17 mouse cellular contexts compared by ENCODE assay signal in genomic region chr5:121925751-121926542, GRCm38 (mm10).
DNase-seq lines count a peak whose midpoint lies in the region; ATAC-seq and TF ChIP-seq lines count a peak whose summit lies in the region.
"Had no signal": no experiment of that assay in that cellular context is flagged by ENCODE, and none has a peak within 500 bp of the region (broad histone marks: within the 10 kb centered on the region; RNA-seq: fewer than 3 reads in every experiment).

No protein-coding gene starts in this region.

- DNase-seq in retina, postnatal 1 day = peak; percentile 40
- no peak for DNase-seq in retina, embryonic 14.5 days (ENCODE audit: low spot score)
- DNase-seq in forebrain, embryonic 14.5 days (ENCODE audit: low spot score) = peak; percentile 56
- DNase-seq in mesoderm, embryonic 11.5 days (ENCODE audit: low read depth, low spot score) = peak; percentile 58
- DNase-seq in lung, adult 2 months = no peak
- DNase-seq in urinary bladder, postnatal 36 days (ENCODE audit: low spot score in 2 of 2) = no peak
- DNase-seq in gastrocnemius, postnatal 10 days = no peak
- DNase-seq: adrenal gland, postnatal 14 days; cerebellum, adult 11 months; heart, adult 2 months; heart, postnatal 36 days; liver, postnatal 0 days; thymus, postnatal 25 days had no signal

- TF ChIP-seq POLR2A in lung, adult 2 months (IDR thresholded peaks at IDR 0.05; ENCODE audit: borderline replicate concordance, extremely low read depth, low read depth, low read length) = no peak

- peak overlapping the region; percentile 73; the same call in 1 of the 2 replicates for H3K27ac ChIP-seq in forebrain, embryonic 14.5 days (ENCODE audit: low read depth, low read length)
- H3K27ac ChIP-seq in neural tube, embryonic 15.5 days (replicated peaks) = peak overlapping the region; percentile 66; the same call in 1 of the 2 replicates
- H3K27ac ChIP-seq: embryonic facial prominence, embryonic 13.5 days; heart, adult 2 months; kidney, embryonic 15.5 days; limb, embryonic 12.5 days had no signal

- H3K9me3 ChIP-seq in forebrain, embryonic 14.5 days (replicated peaks; ENCODE audit: control insufficient read depth, low read length) = no peaks in the 10 kb centered on the region
- no peaks in the 10 kb centered on the region for H3K9me3 ChIP-seq in neural tube, embryonic 15.5 days (replicated peaks)
- H3K9me3 ChIP-seq: embryonic facial prominence, embryonic 13.5 days; kidney, embryonic 15.5 days; limb, embryonic 12.5 days had no signal

- H3K4me3 ChIP-seq in forebrain, embryonic 14.5 days (ENCODE audit: low read depth, low read length) = peak overlapping the region; percentile 10; the same call in 1 of the 2 replicates
- 0 out of 2 replicates have a peak overlapping the region, but pooled peaks have one; percentile 9 for H3K4me3 ChIP-seq in neural tube, embryonic 15.5 days (replicated peaks)
- H3K4me3 ChIP-seq in lung, adult 2 months (replicated peaks; ENCODE audit: extremely low read depth, low read depth, low read length) = no peak overlapping the region
- H3K4me3 ChIP-seq: embryonic facial prominence, embryonic 13.5 days; heart, adult 2 months; kidney, embryonic 15.5 days; limb, embryonic 12.5 days had no signal

- 5% methylated on average over 28 of the region's 28 CpGs for WGBS in forebrain, embryonic 14.5 days
- 11% methylated on average over 28 of the region's 28 CpGs for WGBS in neural tube, embryonic 15.5 days
- 42% methylated on average over 28 of the region's 28 CpGs for WGBS in lung, adult 2 months

- TF ChIP-seq CTCF in lung, adult 2 months (IDR thresholded peaks at IDR 0.05; ENCODE audit: insufficient read depth, low read length) = no peak

- H3K4me2 ChIP-seq in forebrain, embryonic 14.5 days (ENCODE audit: low read length) = peak overlapping the region; percentile 50
- peak overlapping the region; percentile 49 for H3K4me2 ChIP-seq in neural tube, embryonic 15.5 days
- H3K4me2 ChIP-seq: embryonic facial prominence, embryonic 13.5 days; kidney, embryonic 15.5 days; limb, embryonic 12.5 days had no signal

- H3K9ac ChIP-seq in forebrain, embryonic 14.5 days (ENCODE audit: low read length) = peak overlapping the region; percentile 36
- no peak overlapping the region for H3K9ac ChIP-seq in neural tube, embryonic 15.5 days (replicated peaks)
- H3K9ac ChIP-seq: embryonic facial prominence, embryonic 13.5 days; kidney, embryonic 15.5 days; limb, embryonic 12.5 days; liver, postnatal 0 days had no signal

- H3K27me3 ChIP-seq in forebrain, embryonic 14.5 days (replicated peaks; ENCODE audit: control insufficient read depth, insufficient read depth, low read length) = no peaks in the 10 kb centered on the region
- peaks cover 15% of the 10 kb centered on the region; the same call in 1 of the 2 replicates for H3K27me3 ChIP-seq in neural tube, embryonic 15.5 days (replicated peaks)

- H3K36me3 ChIP-seq in forebrain, embryonic 14.5 days (ENCODE audit: control insufficient read depth, insufficient read depth, low read length) = no peaks in the 10 kb centered on the region
- H3K36me3 ChIP-seq in neural tube, embryonic 15.5 days = no peaks in the 10 kb centered on the region
- H3K36me3 ChIP-seq: embryonic facial prominence, embryonic 13.5 days; kidney, embryonic 15.5 days; limb, embryonic 12.5 days had no signal

- peaks cover 35% of the 10 kb centered on the region for H3K4me1 ChIP-seq in forebrain, embryonic 14.5 days (ENCODE audit: control insufficient read depth, insufficient read depth, low read length)
- H3K4me1 ChIP-seq in neural tube, embryonic 15.5 days = peaks cover 57% of the 10 kb centered on the region
- H3K4me1 ChIP-seq in lung, adult 2 months (ENCODE audit: control insufficient read depth, insufficient read depth, low read length) = no peaks in the 10 kb centered on the region; the same call in 1 of the 2 replicates

- ATAC-seq in forebrain, embryonic 14.5 days = peak; percentile 45; the same call in 1 of the 2 replicates
- peak; percentile 14; the same call in 1 of the 2 replicates for ATAC-seq in neural tube, embryonic 15.5 days (ENCODE audit: low FRiP score)
- ATAC-seq: liver, postnatal 0 days had no signal

Comparison
In these comparisons a context has a peak if more than half of its experiments do, and no peak if none do; other contexts are left out.
1. DNase-seq: peak in retina, postnatal 1 day (single experiment), forebrain, embryonic 14.5 days (single experiment) and mesoderm, embryonic 11.5 days (single experiment); none in retina, embryonic 14.5 days (single experiment), lung, adult 2 months (single experiment), urinary bladder, postnatal 36 days (0 of 2) and gastrocnemius, postnatal 10 days (single experiment).